Mouse (Mus musculus): ENCODE results near the gene Arhgap8. TPM values are rescaled to one million over a fixed set of nuclear protein-coding genes. Genes with fewer than 3 reads are reported as not detected.
A peak's percentile ranks its signal among the peaks of the same experiment; 100 is the strongest.
"Not testable (repeated sequence)": the region's sequence is repeated elsewhere in the genome, so short reads cannot be mapped to it uniquely, and the experiment has no call there.

The Arhgap8 gene
- polyA plus RNA-seq, 1 experiment from 2014 or later: 2.5 TPM

DNA sequence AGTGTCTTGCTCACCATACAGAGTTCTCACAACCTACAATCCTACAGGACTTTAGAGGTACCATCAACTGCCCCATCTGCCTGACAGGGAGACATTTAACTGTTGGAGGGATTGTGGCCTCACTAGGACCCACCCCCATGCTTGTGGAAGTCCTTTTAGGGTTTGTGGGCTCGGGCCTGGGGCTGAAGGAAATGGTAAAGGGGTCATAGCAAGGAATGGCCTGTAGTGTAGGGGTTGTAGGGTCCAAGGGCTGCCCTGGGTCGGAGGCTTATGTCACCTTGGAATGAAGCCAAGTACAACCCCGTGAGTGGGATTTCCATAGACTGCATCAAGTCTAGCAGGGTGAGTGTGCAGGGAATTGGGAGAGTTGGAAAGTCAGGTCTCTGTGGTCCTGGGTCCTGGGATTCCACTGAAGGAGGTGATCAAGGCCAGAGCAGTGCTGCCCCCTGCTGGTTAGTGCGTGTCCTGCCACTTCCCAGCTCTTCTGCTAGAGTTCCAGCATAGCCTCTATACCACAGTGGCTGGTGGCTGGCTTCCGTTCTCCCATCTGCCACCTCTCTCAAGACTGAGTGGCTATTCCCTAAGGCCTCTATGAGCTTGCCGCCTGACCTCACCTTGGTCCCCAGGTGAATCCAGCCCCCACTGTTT, 19.6 kb upstream of the Arhgap8 start:
- Histone ChIP-seq H3K27me3 (no peaks in the 10 kb centered on the region), H3K36me3 (no peaks in the 10 kb centered on the region), H3K4me1 (0 out of 2 replicates have a peak, but pooled peaks cover 4% of the 10 kb centered on the region), H3K9me3 (replicated peaks) (no peaks in the 10 kb centered on the region), H3K9ac (no peak overlapping the region), H3K27ac (no peak overlapping the region), H3K4me2 (replicated peaks) (no peak overlapping the region), H3K4me3 (no peak overlapping the region)
- WGBS: 50% methylated on average over 6 of the region's 6 CpGs
- ATAC-seq (ENCODE audit: low FRiP score): no peak

DNA sequence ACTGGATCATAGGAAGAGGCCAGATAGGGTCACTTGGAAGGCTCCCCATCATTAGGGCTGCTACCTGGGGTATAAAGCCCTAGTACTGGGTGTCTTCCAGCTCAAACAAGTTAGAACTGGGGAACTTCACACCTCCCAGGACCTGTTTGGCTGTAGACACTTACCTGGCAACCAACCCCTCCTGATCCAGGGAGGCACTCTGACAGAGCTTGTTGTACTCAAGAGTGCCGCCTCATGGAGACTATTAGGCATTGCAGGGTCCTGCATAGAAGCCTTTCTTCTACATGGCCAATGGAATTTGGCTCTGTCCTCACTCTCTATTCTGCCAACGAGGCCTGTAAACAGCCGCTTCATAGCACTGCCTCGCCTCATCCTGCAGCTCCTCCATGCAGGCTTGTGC, 17.9 kb upstream of the Arhgap8 start:
- no peaks in the 10 kb centered on the region for H3K36me3 ChIP-seq
- H3K27ac ChIP-seq: no peak overlapping the region
- WGBS: 22% methylated on average over 4 of the region's 4 CpGs
- H3K9ac ChIP-seq: no peak overlapping the region
- no peak for ATAC-seq (ENCODE audit: low FRiP score)
- no peak overlapping the region for H3K4me3 ChIP-seq
- no peak overlapping the region for H3K4me2 ChIP-seq (replicated peaks)
- 0 out of 2 replicates have a peak, but pooled peaks cover 3% of the 10 kb centered on the region for H3K4me1 ChIP-seq
- H3K9me3 ChIP-seq (replicated peaks): no peaks in the 10 kb centered on the region
- no peaks in the 10 kb centered on the region for H3K27me3 ChIP-seq

DNA sequence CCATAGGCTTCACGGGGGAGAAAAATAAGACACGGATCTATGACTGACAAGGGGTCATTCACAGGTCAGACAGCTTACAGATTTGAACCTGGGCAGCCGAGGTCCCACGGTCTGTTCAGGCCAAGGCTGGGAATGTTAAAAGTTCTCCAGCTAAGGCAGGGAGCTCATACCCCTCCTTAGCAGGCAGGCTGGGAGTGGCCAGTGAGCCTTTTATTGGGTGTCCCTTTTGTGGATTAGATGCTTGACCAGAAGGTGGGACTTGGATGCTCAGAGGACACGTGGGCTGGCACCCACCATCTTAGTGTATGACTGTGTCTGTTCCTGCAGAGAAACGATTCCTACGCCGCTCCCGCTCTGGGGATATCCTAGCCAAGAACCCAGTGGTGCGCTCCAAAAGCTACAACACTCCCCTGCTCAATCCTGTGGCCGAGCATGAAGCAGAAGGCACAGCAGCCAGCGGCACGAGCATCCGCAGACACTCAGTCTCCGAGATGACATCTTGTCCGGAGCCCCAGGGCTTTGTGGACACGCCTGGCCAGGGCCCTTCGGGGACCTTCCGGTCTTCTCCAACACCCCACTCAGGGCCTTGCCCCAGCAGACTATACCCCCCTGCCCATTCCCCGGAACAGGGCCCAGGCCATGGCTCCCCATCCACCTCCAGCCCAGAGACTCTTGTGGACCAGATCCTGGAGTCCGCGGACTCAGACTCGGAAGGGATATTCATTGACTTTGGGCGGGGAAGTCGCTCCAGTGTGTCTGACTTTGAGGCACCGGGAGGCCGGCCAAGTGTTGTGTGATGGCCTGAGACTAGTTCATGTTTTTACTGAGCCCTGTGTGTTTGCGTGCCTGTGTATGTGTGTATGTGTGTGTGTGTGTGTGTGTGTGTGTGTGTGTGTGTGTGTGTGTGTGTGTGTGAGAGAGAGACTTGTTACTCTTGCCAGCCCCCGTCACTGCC, 17.2 kb upstream of the Arhgap8 start:
- H3K4me1 ChIP-seq: no peaks in the 10 kb centered on the region
- ATAC-seq (ENCODE audit: low FRiP score): no peak
- no peaks in the 10 kb centered on the region for H3K9me3 ChIP-seq (replicated peaks)
- no peak overlapping the region for H3K27ac ChIP-seq
- no peaks in the 10 kb centered on the region for H3K27me3 ChIP-seq
- H3K4me2 ChIP-seq (replicated peaks): no peak overlapping the region
- no peak overlapping the region for H3K9ac ChIP-seq
- H3K4me3 ChIP-seq: no peak overlapping the region
- H3K36me3 ChIP-seq: no peaks in the 10 kb centered on the region
- 88% methylated on average over 28 of the region's 29 CpGs for WGBS

DNA sequence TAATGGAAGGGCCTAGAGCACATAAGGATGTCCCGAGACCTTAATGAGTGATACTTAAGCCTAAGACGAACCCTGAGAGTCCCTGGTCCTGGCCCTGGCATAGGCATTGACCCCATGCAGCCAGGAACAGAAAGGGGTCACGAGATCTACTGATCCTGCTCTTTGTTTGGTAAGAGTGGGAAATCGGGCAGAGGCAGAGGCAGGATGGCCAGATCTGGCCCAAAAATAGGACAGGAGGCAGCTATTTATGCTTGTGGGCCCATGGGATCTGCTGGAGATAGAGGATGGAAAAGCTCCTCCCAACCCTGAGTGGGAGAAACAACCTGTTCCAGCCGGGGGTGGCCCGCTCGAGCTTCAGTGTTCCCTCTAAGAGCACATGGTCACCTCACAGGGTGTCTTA, 15.9 kb upstream of the Arhgap8 start:
- Histone ChIP-seq H3K4me2 (replicated peaks) (no peak overlapping the region), H3K9ac (no peak overlapping the region), H3K9me3 (replicated peaks) (no peaks in the 10 kb centered on the region), H3K36me3 (no peaks in the 10 kb centered on the region), H3K4me3 (no peak overlapping the region), H3K4me1 (no peaks in the 10 kb centered on the region), H3K27me3 (no peaks in the 10 kb centered on the region), H3K27ac (no peak overlapping the region)
- 83% methylated on average over 7 of the region's 7 CpGs for WGBS
- ATAC-seq (ENCODE audit: low FRiP score): no peak

DNA sequence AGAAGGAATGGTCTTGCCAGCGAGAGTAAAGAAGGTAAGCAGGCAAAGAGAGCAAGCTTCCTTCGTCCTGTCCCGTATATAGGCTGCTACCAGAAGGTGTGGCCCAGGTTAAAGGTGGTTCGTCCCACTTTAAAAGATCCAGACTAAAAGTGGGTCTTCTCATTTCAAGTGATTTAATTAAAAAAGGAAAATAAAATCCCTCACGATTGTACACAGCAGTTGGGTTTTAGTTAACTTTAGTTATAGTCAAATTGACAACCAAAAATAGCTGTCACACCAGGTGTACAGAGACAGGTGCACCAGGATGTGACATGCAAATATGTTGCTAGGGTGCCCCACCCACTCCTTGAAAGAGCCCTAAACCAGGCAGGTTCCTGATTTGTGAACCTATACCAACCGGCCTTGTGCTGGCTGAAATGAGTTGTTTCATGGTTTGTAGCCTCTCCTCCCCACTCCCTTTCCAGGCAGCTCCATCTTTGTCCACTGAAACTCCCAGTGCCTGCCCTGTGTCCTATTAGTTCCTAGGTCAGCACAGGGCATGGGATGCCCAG, 14.4 kb upstream of the Arhgap8 start:
- no peak overlapping the region for H3K4me3 ChIP-seq
- no peak overlapping the region for H3K4me2 ChIP-seq (replicated peaks)
- no peak overlapping the region for H3K27ac ChIP-seq
- H3K9ac ChIP-seq: no peak overlapping the region
- H3K27me3 ChIP-seq: no peaks in the 10 kb centered on the region
- 91% methylated on average over 6 of the region's 6 CpGs for WGBS
- ATAC-seq (ENCODE audit: low FRiP score): no peak
- no peaks in the 10 kb centered on the region for H3K36me3 ChIP-seq
- H3K9me3 ChIP-seq (replicated peaks): no peaks in the 10 kb centered on the region
- H3K4me1 ChIP-seq: no peaks in the 10 kb centered on the region

DNA sequence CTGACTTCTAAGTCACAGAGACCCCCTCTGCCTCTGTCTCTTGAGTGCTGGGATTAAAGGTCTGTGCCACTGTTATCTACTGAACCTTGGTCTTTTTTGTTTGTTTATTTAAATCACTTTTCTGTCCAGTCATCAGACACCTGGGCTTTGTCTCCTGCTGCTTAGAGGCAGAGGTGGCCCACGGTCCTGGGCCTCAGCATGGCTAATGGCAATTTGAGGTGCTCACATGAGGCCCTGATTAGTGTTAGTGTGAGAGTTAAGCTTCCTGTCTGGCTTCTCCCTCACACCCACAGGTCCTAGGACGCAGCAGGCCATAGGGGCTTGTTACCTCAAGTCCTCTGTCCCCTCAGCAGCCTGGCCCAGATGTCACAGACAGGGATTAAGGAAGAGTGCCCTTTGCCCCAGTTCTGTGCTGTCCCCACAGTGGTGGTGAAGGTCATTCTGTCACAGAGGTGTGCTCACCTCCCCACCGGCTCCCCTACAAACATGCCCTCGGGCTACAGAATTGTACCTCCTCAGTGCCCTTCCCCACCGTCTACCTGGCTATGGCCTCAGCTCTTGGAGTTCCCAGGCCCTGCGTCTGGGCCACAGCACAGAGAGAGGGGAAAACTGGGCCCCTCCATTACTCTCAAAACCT, 12.8 kb upstream of the Arhgap8 start:
- H3K36me3 ChIP-seq: no peaks in the 10 kb centered on the region
- no peak overlapping the region for H3K27ac ChIP-seq
- no peak overlapping the region for H3K9ac ChIP-seq
- WGBS: 81% methylated on average over 6 of the region's 6 CpGs
- no peak overlapping the region for H3K4me2 ChIP-seq (replicated peaks)
- 0 out of 2 replicates have a peak, but pooled peaks cover 2% of the 10 kb centered on the region for H3K27me3 ChIP-seq
- H3K4me1 ChIP-seq: no peaks in the 10 kb centered on the region
- H3K4me3 ChIP-seq: no peak overlapping the region
- ATAC-seq (ENCODE audit: low FRiP score): no peak
- H3K9me3 ChIP-seq (replicated peaks): no peaks in the 10 kb centered on the region

DNA sequence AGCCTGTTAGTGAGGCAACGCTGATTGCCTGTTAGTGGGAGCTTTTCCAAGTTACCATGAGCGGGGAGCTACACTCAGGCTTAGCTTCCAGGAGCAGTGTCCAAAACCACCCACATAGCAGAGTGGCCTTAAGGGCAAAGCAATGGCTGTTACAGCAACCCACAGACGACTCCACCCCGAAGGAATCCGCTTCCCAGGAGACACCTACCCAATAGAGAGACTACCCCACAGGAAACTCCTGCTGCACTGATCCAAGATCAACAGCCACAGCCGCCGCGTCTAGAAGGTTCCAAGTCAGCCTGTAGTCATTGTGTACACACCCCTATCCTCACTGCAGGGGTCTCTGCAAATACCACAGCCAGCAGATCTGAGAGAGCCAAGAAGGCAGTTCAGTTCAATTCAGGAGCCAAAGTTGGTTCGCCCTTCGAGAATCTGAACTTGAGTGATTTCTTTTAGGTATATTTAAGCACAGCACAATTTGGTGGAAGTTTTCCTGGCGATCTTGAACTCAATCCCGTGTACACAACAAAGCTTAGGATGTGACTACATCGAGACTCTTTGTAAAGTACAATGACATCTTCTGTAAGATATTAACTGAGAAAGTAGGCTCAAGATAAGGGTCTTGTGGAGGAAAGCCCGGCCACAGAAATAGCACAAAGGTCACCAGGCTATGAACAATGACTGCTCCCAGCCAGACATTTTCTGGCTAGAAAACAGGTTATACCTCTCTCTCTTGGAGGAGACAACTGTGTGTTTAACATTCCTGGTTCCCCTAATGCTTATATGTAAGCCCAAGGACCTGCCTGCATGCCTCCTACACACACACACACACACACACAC, 7.1 kb upstream of the Arhgap8 start:
- Histone ChIP-seq H3K27ac (no peak overlapping the region), H3K9me3 (replicated peaks) (no peaks in the 10 kb centered on the region), H3K4me3 (no peak overlapping the region), H3K27me3 (0 out of 2 replicates have a peak, but pooled peaks cover 4% of the 10 kb centered on the region), H3K4me1 (peaks cover 11% of the 10 kb centered on the region), H3K9ac (no peak overlapping the region), H3K36me3 (no peaks in the 10 kb centered on the region), H3K4me2 (replicated peaks) (no peak overlapping the region)
- no peak for ATAC-seq (ENCODE audit: low FRiP score)
- WGBS: 65% methylated on average over 14 of the region's 14 CpGs

DNA sequence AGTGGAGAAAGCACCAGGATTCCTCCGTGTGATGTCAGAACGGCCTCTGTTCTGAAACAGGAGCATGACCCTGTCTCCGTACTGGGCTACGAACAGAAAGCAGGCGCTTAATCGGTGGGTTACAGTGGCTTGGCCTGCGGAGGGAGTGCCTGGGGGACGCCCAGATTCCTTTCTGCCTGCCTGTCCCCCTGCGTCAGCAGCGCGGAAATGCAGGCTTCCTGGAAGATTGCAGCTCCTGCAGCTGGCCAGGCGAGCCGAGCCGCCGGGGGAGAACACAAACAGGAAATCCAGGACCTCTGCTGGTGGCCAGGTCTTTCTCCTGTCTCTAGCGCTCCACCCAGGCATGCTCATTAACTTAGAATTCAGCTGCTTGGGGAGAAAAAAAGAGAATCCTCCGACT, 5.1 kb upstream of the Arhgap8 start:
- peak; percentile 52; the same call in 1 of the 2 replicates for ATAC-seq (ENCODE audit: low FRiP score)
- no peaks in the 10 kb centered on the region for H3K36me3 ChIP-seq
- peak overlapping the region; percentile 49 for H3K4me2 ChIP-seq (replicated peaks)
- H3K9ac ChIP-seq: peak overlapping the region; percentile 35; the same call in 1 of the 2 replicates
- H3K27ac ChIP-seq: peak overlapping the region; percentile 75
- H3K4me1 ChIP-seq: peaks cover 14% of the 10 kb centered on the region
- H3K4me3 ChIP-seq: peak overlapping the region; percentile 17; the same call in 1 of the 2 replicates
- H3K27me3 ChIP-seq: peaks cover 20% of the 10 kb centered on the region
- H3K9me3 ChIP-seq (replicated peaks): no peaks in the 10 kb centered on the region
- WGBS: 1% methylated on average over 17 of the region's 17 CpGs

DNA sequence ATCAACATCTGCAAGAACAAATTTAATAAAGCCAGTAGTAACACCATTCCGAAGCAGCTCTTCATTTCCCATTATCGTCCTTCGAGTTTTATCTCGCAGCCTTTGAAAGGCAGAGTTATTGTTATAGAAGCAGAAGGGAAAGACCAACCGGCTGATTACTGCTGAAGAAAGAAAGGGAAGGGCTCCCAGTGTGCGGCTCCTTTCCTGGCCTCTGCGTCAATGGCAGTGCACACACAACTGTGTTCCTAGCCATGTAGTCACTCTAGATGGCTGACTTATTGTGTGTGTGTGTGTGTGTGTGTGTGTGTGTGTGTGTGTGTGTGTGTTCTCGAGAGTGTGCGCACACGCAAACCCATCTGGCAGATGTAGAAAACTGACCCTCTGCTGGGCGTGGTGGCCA, 4.7 kb upstream of the Arhgap8 start:
- H3K4me3 ChIP-seq: 0 out of 2 replicates have a peak overlapping the region, but pooled peaks have one; percentile 17
- no peaks in the 10 kb centered on the region for H3K36me3 ChIP-seq
- peak overlapping the region; percentile 49 for H3K4me2 ChIP-seq (replicated peaks)
- no peaks in the 10 kb centered on the region for H3K9me3 ChIP-seq (replicated peaks)
- ATAC-seq (ENCODE audit: low FRiP score): no peak
- H3K9ac ChIP-seq: peak overlapping the region; percentile 35; the same call in 1 of the 2 replicates
- H3K27ac ChIP-seq: peak overlapping the region; percentile 75
- H3K4me1 ChIP-seq: peaks cover 18% of the 10 kb centered on the region
- WGBS: 38% methylated on average over 11 of the region's 11 CpGs
- peaks cover 24% of the 10 kb centered on the region for H3K27me3 ChIP-seq

DNA sequence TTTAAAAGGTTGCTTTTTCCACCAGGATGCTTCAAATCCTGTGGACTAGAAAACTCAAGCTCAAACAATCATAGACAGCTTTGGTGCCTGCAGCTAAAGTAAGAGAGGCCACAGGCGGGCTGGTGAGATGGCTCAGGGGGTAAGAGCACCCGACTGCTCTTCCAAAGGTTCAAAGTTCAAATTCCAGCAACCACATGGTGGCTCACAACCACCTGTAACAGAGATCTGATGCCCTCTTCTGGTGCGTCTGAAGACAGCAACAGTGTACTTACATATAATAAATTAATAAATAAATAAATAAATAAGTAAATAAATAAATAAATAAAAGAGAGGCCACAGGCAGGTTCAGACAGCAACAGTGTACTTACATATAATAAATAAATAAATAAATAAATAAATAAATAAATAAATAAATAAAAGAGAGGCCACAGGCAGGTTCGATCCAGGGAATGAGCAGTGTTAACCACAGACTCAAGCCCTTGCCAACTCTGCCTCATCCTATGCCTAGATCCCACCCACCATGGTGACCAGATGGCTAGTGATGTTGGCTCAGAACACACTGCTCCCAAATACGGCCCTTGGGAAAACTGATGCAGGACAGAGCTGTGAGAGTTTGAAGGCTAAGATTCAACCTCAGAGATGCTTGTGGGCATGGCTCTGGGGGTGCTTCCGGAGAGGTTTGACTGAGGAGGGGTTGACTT, 2.1 kb upstream of the Arhgap8 start:
- H3K9ac ChIP-seq; H3K36me3 ChIP-seq; H3K27ac ChIP-seq; H3K4me2 ChIP-seq (replicated peaks); H3K4me3 ChIP-seq; ATAC-seq (ENCODE audit: low FRiP score); H3K9me3 ChIP-seq (replicated peaks): not testable (repeated sequence)
- 60% methylated on average over 6 of the region's 6 CpGs for WGBS
- H3K4me1 ChIP-seq: peaks cover 26% of the 10 kb centered on the region
- H3K27me3 ChIP-seq: peaks cover 38% of the 10 kb centered on the region

DNA sequence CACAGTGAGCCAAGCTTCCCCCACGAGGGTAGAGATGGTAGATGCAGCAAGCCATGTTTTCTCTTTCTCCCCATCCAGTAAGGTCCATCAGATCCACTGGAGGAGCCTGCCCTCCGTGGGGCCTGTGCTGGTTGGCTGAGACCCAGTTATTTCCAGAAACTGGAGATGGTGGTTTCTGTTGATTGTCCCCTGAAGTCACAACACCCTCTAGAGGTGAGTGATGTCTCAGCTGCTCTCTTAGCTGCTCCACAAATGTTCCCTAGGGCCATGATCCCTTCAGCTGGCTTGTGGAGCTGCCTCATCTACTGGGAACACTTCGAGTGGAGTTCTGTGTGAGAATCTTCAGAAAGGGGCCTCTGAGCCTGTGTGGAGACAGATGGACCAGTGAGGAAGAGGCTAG, 1.1 kb upstream of the Arhgap8 start:
- Histone ChIP-seq H3K27ac (no peak overlapping the region), H3K9me3 (replicated peaks) (no peaks in the 10 kb centered on the region), H3K36me3 (no peaks in the 10 kb centered on the region), H3K27me3 (peaks cover 35% of the 10 kb centered on the region), H3K4me1 (peaks cover 26% of the 10 kb centered on the region), H3K4me3 (no peak overlapping the region), H3K4me2 (replicated peaks) (no peak overlapping the region), H3K9ac (no peak overlapping the region)
- no peak for ATAC-seq (ENCODE audit: low FRiP score)
- WGBS: 60% methylated on average over 3 of the region's 3 CpGs
